Mouse (Mus musculus) adrenal gland, adult 18-20 months (tissue): Measurements from ENCODE around the gene Igf1r. TPM values are rescaled to one million over a fixed set of nuclear protein-coding genes. Genes with fewer than 3 reads are reported as not detected.
"Not testable (repeated sequence)": the region's sequence is repeated elsewhere in the genome, so short reads cannot be mapped to it uniquely, and the experiment has no call there.

Experiments used
- DNase-seq, 2 experiments: peaks; one replicate each; pipeline ENCODE4 v3.0.0; 2021 to 2022; ENCODE audit warnings: low spot score in 2 of 2
- total RNA-seq, 2 experiments: library from RNA; stranded (reverse); gene quantifications; 1 replicate in 1 of 2; 2 replicates in 1 of 2; pipeline ENCODE4 v1.2.3; 2021

The Igf1r gene
- total RNA-seq, 2 experiments from 2014 or later: 56.6 to 128 TPM

GRCm38 (mm10) chr7:68259523-68260081 is 307.0 kb downstream of the Igf1r start:
- no peak for DNase-seq

GRCm38 (mm10) chr7:68262612-68263200 is 310.1 kb downstream of the Igf1r start:
- no peak for DNase-seq

- no peak for DNase-seq
These were observed 310.9 kb downstream of the Igf1r start for GRCm38 (mm10) chr7:68263346-68264027.

- peak; percentile 10 to 31 for DNase-seq
These were observed 311.4 kb downstream of the Igf1r start, which contains the start of gene Pgpep1l for GRCm38 (mm10) chr7:68264028-68264453. Pgpep1l (minus strand) TSS chr7:68264233.

- no peak for DNase-seq
These were observed 311.9 kb downstream of the Igf1r start for GRCm38 (mm10) chr7:68264531-68264930.

GRCm38 (mm10) chr7:68265391-68265790 is 312.8 kb downstream of the Igf1r start:
- DNase-seq: no peak

- no peak for DNase-seq
These were observed 314.1 kb downstream of the Igf1r start for GRCm38 (mm10) chr7:68266691-68267090.

- no peak for DNase-seq
These were observed 317.9 kb downstream of the Igf1r start for GRCm38 (mm10) chr7:68270551-68270950.

- no peak for DNase-seq
These were observed 319.2 kb downstream of the Igf1r start for GRCm38 (mm10) chr7:68271816-68272215.

GRCm38 (mm10) chr7:68272607-68273006 is 320.0 kb downstream of the Igf1r start:
- DNase-seq: no peak

GRCm38 (mm10) chr7:68273515-68273914 is 320.9 kb downstream of the Igf1r start, which contains the start of gene Fam169b:
Fam169b (plus strand) TSS chr7:68273839.
- DNase-seq: no peak

GRCm38 (mm10) chr7:68274218-68274617 is 321.6 kb downstream of the Igf1r start:
- no peak for DNase-seq

- DNase-seq: no peak
These were observed 322.3 kb downstream of the Igf1r start for GRCm38 (mm10) chr7:68274951-68275350.

GRCm38 (mm10) chr7:68275445-68275837 is 322.8 kb downstream of the Igf1r start:
- DNase-seq: not testable (repeated sequence)

GRCm38 (mm10) chr7:68275838-68276731 is 323.5 kb downstream of the Igf1r start:
- no peak for DNase-seq

GRCm38 (mm10) chr7:68277054-68277896 is 324.6 kb downstream of the Igf1r start:
- no peak for DNase-seq

- DNase-seq: no peak
These were observed 325.3 kb downstream of the Igf1r start for GRCm38 (mm10) chr7:68277897-68278270.

GRCm38 (mm10) chr7:68278385-68278784 is 325.8 kb downstream of the Igf1r start:
- no peak for DNase-seq

GRCm38 (mm10) chr7:68278908-68279307 is 326.3 kb downstream of the Igf1r start:
- DNase-seq: no peak

GRCm38 (mm10) chr7:68279481-68279880 is 326.9 kb downstream of the Igf1r start:
- DNase-seq: no peak
